Mouse (Mus musculus): ENCODE data around the gene Nsrp1. TPM values are rescaled to one million over a fixed set of nuclear protein-coding genes. Genes with fewer than 3 reads are reported as not detected.

Gene Nsrp1
- total RNA-seq, 2 experiments from 2014 or later, result 16.3 to 17.8 TPM

Small RNA genes lying within 50 kb of the gene (microRNA-seq; reads per million reads assigned to microRNA genes)
- gene Mir423, result 1,016 to 5,757 reads per million in 2 experiments

Other genes starting within 250 kb of the Nsrp1 start
- 10 to 100 TPM; 61.8 to 67.7 TPM for gene Cpd, start 231.4 kb downstream of the Nsrp1 start, total RNA-seq (2021)
- gene Tmigd1, start 176.3 kb downstream of the Nsrp1 start, total RNA-seq (2021), result not detected
- gene Blmh, start 153.6 kb downstream of the Nsrp1 start, total RNA-seq (2021), result 10 to 100 TPM; 52.3 to 52.4 TPM
- gene Slc6a4, start 79.8 kb downstream of the Nsrp1 start, total RNA-seq (2021), result not detected
- gene Efcab5, start 110.5 kb upstream of the Nsrp1 start, total RNA-seq (2021), result 1 to 10 TPM; 4.3 to 4.5 TPM
- 10 to 100 TPM; 34.2 to 39.7 TPM for gene Ssh2, start 137.9 kb upstream of the Nsrp1 start, total RNA-seq (2021)